Mouse (Mus musculus) limb, embryonic 15.5 days (tissue): Measurements from ENCODE around the gene Nobox. TPM values are rescaled to one million over a fixed set of nuclear protein-coding genes. Genes with fewer than 3 reads are reported as not detected.

Experiments
- ATAC-seq: fragments of 200-750 bp; cut with Nextera tagmentation; 2 replicates; pipeline ENCODE4 v1.8.0; 2017; ENCODE audit warnings: low read depth, moderate TSS enrichment; ENCODE audit not compliant: insufficient number of reproducible peaks, low FRiP score, low TSS enrichment
- H3K27ac ChIP-seq: fragments of 300-500 bp; sonication (generic); 2 replicates; pipeline ENCODE4 v1.5.1; 2015; ENCODE audit warnings: moderate library complexity, mild to moderate bottlenecking, inconsistent platforms
- H3K27me3 ChIP-seq: fragments of 300-500 bp; sonication (generic); 2 replicates; pipeline ENCODE4 v1.6.1; 2015; ENCODE audit warnings: inconsistent platforms
- H3K36me3 ChIP-seq: fragments of 300-500 bp; sonication (generic); 2 replicates; pipeline ENCODE4 v1.6.1; 2015; ENCODE audit warnings: inconsistent platforms
- H3K4me1 ChIP-seq: fragments of 300-500 bp; sonication (generic); 2 replicates; pipeline ENCODE4 v1.6.1; 2015; ENCODE audit warnings: inconsistent platforms
- H3K4me2 ChIP-seq: fragments of 300-500 bp; sonication (generic); 2 replicates; pipeline ENCODE4 v1.6.1; 2015; ENCODE audit warnings: mild to moderate bottlenecking, inconsistent platforms
- H3K4me3 ChIP-seq: fragments of 300-500 bp; sonication (generic); 2 replicates; pipeline ENCODE4 v1.5.1; 2015; ENCODE audit warnings: mild to moderate bottlenecking, inconsistent platforms
- H3K9ac ChIP-seq: fragments of 300-500 bp; sonication (generic); 2 replicates; pipeline ENCODE4 v1.6.1; 2015; ENCODE audit warnings: inconsistent platforms
- H3K9me3 ChIP-seq: fragments of 300-500 bp; sonication (generic); 2 replicates; pipeline ENCODE4 v1.6.1; 2016; ENCODE audit warnings: inconsistent platforms
- WGBS: fragments of 180-500 bp; shearing (Covaris S2); methylation state at CpG from one replicate; pipeline ENCODE4 v1.1.7; 2015; 5-methylcytosine and 5-hydroxymethylcytosine counted together
- polyA plus RNA-seq: library from polyadenylated mRNA; unstranded; fragments of >200 nt; fragmentation: Nextera tagmentation; extraction: Ambion mirVana; gene quantifications from 2 replicates; pipeline ENCODE4 v1.2.1, GENCODE M21; 2015

Nobox gene
- polyA plus RNA-seq, 1 experiment from 2014 or later: not detected

DNA sequence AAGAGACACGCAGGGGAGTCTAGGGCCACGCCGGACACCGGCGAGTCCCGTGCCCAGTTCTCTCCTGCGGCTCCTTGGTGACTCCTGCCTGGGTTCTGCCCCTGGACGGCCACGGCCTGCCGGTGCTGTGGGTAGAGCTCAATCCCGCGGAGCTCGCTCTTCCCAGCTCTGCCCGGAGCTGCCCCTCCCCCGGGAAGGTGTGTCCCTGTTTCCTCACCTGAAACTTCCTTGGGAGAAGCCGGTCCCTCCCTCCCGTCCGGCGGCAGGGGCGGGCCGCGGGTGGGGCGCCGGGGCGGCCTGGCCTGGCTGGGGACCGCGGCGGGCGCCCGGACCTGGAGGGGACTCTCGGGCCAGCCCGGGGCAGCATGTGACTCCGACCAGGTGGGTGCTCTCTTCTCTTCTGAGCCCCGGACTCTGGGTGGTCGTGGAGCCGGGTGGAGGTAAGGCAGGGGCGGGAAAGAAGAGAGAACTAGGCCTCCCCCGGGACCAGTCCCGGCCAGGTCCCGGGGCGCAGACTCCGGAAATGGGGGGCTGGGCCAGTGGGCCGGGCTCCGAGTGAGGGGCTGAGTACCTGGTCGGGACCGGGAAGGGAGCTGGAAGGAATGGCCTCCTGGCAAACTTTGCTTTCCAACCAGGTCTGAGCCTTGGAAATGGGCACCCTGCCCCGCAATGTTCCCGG is 43.9 kb downstream of the Nobox start, which contains the start of gene Arhgef5:
Gene Arhgef5, plus strand, starts transcription at position 220 of the 679 bp plus-strand sequence.
- peak; percentile 71 for ATAC-seq
- H3K36me3 ChIP-seq: no peaks in the 10 kb centered on the region
- WGBS: under 1% methylated on average over 35 of the region's 48 CpGs
- H3K9ac ChIP-seq: peak within 1 kb of the TSS; percentile 58
- H3K27ac ChIP-seq: peak within 1 kb of the TSS; percentile 57
- H3K4me2 ChIP-seq: peak within 1 kb of the TSS; percentile 83
- no peaks in the 10 kb centered on the region for H3K9me3 ChIP-seq
- H3K27me3 ChIP-seq: no peaks in the 10 kb centered on the region
- H3K4me1 ChIP-seq: peaks cover 12% of the 10 kb centered on the region
- H3K4me3 ChIP-seq: peak within 1 kb of the TSS; percentile 61

- no peak for ATAC-seq
- Histone ChIP-seq H3K9ac (no peak overlapping the region), H3K9me3 (no peaks in the 10 kb centered on the region), H3K27ac (no peak overlapping the region), H3K36me3 (no peaks in the 10 kb centered on the region), H3K4me2 (no peak overlapping the region), H3K4me1 (peaks cover 6% of the 10 kb centered on the region), H3K4me3 (no peak overlapping the region), H3K27me3 (no peaks in the 10 kb centered on the region)
- 72% methylated on average over 2 of the region's 2 CpGs for WGBS
These were observed 48.6 kb downstream of the Nobox start for GRCm38 (mm10) chr6:43260756-43261155.

DNA sequence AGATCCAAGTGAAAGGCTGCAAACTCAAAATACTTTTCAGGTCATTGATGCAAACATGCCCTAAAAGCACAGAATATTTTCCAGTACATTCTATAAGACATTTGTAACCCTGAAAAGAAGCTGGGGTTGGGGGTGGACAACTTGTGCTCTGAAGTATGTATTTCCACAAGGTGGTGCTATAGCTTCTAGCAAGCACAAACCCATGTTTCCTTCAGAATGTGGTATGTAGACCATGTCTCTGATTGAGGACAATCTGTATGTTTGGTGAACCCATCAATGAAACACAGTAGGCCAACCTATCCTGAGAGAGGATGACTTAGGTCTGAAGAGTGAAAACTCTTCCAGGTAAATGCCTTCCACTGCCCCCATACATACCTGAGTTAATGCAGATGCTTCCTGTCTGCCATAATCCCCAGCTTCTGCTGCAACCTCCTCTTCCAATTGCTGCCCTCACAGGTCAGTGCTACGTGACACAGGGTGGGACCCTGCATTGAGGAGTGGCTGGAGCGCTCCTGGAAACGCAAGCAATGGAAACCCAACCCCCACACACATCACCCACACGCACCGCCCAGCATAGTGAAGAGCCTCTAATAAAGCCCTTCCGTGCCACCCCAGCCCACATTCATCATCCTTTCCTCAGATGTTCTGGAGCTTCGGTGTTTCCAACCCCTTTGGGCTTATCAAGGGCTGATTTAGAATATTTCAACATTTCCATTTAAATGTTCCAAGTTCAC is 55.0 kb downstream of the Nobox start:
- no peak overlapping the region for H3K4me3 ChIP-seq
- no peak for ATAC-seq
- H3K4me2 ChIP-seq: no peak overlapping the region
- no peak overlapping the region for H3K9ac ChIP-seq
- H3K9me3 ChIP-seq: no peaks in the 10 kb centered on the region
- no peaks in the 10 kb centered on the region for H3K36me3 ChIP-seq
- H3K27ac ChIP-seq: no peak overlapping the region
- H3K27me3 ChIP-seq: no peaks in the 10 kb centered on the region
- no peaks in the 10 kb centered on the region for H3K4me1 ChIP-seq
- 60% methylated on average over 7 of the region's 7 CpGs for WGBS

Other genes with a start within 250 kb of the Nobox start
- gene Olfr441, start 203.2 kb downstream of the Nobox start, polyA plus RNA-seq: not detected in 2 replicates
- not detected in 2 replicates for gene Olfr237-ps1, start 163.0 kb downstream of the Nobox start, polyA plus RNA-seq
- not detected in 2 replicates for gene Olfr437, start 146.3 kb downstream of the Nobox start, polyA plus RNA-seq
- not detected in 2 replicates for gene Olfr13, start 137.4 kb downstream of the Nobox start, polyA plus RNA-seq
- gene Olfr435, start 112.4 kb downstream of the Nobox start, polyA plus RNA-seq: not detected in 2 replicates
- gene Olfr434, start 96.5 kb downstream of the Nobox start, polyA plus RNA-seq: not detected in 2 replicates
- not detected in 2 replicates for gene Olfr47, start 78.0 kb downstream of the Nobox start, polyA plus RNA-seq
- gene Arhgef5, start 44.0 kb downstream of the Nobox start, polyA plus RNA-seq: 13.1 and 14.3 TPM in 2 replicates